Comparison of ENCODE assay signal across 9 mouse cellular contexts in the genomic region with DNA sequence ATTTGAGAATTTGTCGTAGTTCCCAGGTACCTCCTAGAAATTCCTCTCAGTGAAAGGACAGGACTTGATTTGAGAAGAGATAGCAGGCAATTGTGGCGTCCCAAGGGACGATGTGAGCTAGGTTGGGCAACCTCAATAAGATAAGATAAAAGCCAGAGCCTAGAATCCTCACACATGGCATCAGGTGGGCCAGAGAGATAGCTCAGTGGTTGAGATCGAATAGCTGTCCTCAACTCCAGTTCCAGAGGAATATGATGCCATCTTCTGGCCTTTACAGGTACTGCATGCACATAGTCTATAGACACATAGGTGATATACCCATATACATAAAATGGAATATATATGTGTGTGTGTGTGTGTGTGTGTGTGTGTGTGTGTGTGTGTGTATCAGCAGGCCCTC. TPM values are rescaled to one million over a fixed set of nuclear protein-coding genes. Genes with fewer than 3 reads are reported as not detected.
DNase-seq lines count a peak whose midpoint lies in the region; TF ChIP-seq lines count a peak whose summit lies in the region.
"Had no signal": no experiment of that assay in that cellular context is flagged by ENCODE, and none has a peak within 500 bp of the region (broad histone marks: within the 10 kb centered on the region; RNA-seq: fewer than 3 reads in every experiment).

No protein-coding gene starts in this region.

- peak; percentile 47 for DNase-seq in adrenal gland, postnatal 10 days
- DNase-seq in adrenal gland, adult 8-10 months: no peak
- DNase-seq in layer of hippocampus, adult 2 months (ENCODE audit: low spot score in 2 of 2): peak in 1 of 2 experiments; percentile 41
- DNase-seq in layer of hippocampus, adult 9-11 months: no peak
- DNase-seq in T-cell, adult 2 months (ENCODE audit: low spot score): peak; percentile 16
- DNase-seq in heart, postnatal 4 days: peak; percentile 67
- peak; percentile 43 for DNase-seq in retina, adult 2 months (ENCODE audit: low read depth, low spot score)
- no peak for DNase-seq in adrenal gland, adult 2 months

- TF ChIP-seq CTCF in layer of hippocampus, adult 2 months (conservative IDR thresholded peaks at IDR 0.05): peak; percentile 70

- H3K4me3 ChIP-seq in layer of hippocampus, adult 2 months: no peak overlapping the region
- H3K4me3 ChIP-seq: megakaryocyte, embryonic 14.5 days had no signal

- H3K27ac ChIP-seq in layer of hippocampus, adult 2 months: no peak overlapping the region

RNA-seq across cellular contexts. Expression of gene Clic6, which starts 2.0 kb away (rescaled TPM):
- total RNA-seq in adrenal gland, postnatal 10 days (2021): under 1 TPM; 0.12 to 0.30 TPM
- under 1 TPM; 0.17 to 0.55 (median 0.32) TPM for total RNA-seq in adrenal gland, adult 8-10 months (2022)
- 1 to 10 TPM in 1 of 2 experiments, under 1 TPM in 1; 0.69 to 2.2 TPM for total RNA-seq in layer of hippocampus, adult 2 months (2021)
- total RNA-seq in heart, postnatal 4 days (2021): 1 to 10 TPM; 1.0 to 1.8 TPM
- under 1 TPM in 1 of 2 experiments, not detected in 1; 0.55 TPM for total RNA-seq in adrenal gland, adult 2 months (2021)
- 0.08 and 0.21 TPM in 2 replicates for polyA plus RNA-seq in adrenal gland, adult 2 months (2012; rRNA removed)

RNA-seq across cellular contexts. Expression of gene Rcan1, which starts 16.8 kb away (rescaled TPM):
- 10 to 100 TPM; 21.7 to 22.2 TPM for total RNA-seq in adrenal gland, postnatal 10 days (2021)
- 10 to 100 TPM; 16.0 to 23.4 (median 19.0) TPM for total RNA-seq in adrenal gland, adult 8-10 months (2022)
- total RNA-seq in layer of hippocampus, adult 2 months (2021): 10 to 100 TPM; 41.8 to 42.1 TPM
- total RNA-seq in heart, postnatal 4 days (2021): 100 to 1,000 TPM; 117 to 127 TPM
- total RNA-seq in adrenal gland, adult 2 months (2021): 10 to 100 TPM; 15.8 to 23.2 TPM
- 4.7 and 5.4 TPM in 2 replicates for polyA plus RNA-seq in adrenal gland, adult 2 months (2012; rRNA removed)

Comparison
In these comparisons a context has a peak if more than half of its experiments do, and no peak if none do; other contexts are left out.
1. DNase-seq: peak in adrenal gland, postnatal 10 days (single experiment), T-cell, adult 2 months (single experiment), heart, postnatal 4 days (single experiment) and retina, adult 2 months (single experiment); none in adrenal gland, adult 8-10 months (single experiment), layer of hippocampus, adult 9-11 months (single experiment) and adrenal gland, adult 2 months (single experiment).